Mouse (Mus musculus): ENCODE results near the gene Gpr12. TPM values are rescaled to one million over a fixed set of nuclear protein-coding genes. Genes with fewer than 3 reads are reported as not detected.
"Not testable (repeated sequence)": the region's sequence is repeated elsewhere in the genome, so short reads cannot be mapped to it uniquely, and the experiment has no call there.

The Gpr12 gene
- polyA plus RNA-seq, 1 experiment from 2014 or later, result not detected

DNA sequence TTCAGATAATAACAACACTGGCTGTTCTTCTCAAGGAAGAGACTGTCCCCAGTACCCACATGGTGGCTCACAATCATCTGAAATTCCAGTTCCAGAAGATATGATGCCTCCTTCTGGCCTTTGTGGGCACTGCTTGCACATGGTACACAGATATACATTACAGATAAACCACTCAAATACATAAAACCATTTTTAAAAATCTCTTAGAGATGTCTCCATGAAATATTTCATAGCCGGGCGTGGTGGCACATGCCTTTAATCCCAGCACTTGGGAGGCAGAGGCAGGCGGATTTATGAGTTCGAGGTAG, 12.3 kb downstream of the Gpr12 start:
- not testable (repeated sequence) for H3K27me3 ChIP-seq (ENCODE audit: insufficient read depth, poor library complexity, severe bottlenecking); H3K27ac ChIP-seq; H3K36me3 ChIP-seq; H3K4me3 ChIP-seq; H3K9me3 ChIP-seq; H3K4me1 ChIP-seq (replicated peaks); DNase-seq (ENCODE audit: low spot score)
- WGBS, result 86% methylated on average over 4 of the region's 4 CpGs

DNA sequence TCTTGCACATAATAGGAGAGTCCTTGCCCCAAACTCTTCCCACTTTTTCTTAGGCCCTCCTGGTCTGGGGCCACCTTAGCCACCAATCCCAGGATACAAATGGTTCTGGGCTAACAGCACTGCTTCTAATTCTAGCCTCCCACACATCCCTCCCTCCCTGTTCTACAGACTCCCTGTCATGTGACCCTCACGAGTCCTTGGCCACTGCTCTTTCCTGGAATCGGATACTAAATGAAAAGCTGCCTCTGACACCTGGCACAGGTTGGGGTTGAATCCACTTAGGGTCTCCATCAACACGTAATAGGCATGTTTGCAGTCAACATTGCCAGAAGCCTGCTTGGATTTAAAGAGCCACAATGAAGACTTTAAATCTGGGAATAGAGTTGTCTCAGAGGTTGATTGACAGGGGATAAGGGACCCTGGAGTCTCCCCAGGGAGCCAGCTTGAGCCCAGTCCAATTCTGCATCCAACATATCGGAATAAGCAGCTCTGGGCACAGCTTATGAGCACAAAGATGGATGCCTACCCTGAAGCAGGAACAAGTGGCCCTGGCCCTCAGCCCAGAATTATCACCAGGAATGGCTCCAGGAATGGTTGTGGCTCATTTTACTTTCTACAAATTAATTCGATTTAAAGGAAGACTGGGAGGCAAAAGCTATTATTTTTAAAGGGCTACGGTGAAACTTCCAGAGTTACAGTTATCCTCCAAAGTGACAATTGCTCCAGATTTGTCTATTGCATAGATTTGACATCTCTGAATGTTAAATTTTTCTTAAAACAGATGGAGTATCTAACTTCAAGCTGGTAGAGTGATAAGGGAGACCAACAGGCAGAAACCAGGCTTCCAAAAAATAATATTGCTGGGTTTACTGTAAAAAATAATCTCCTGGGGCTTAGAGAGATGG, 13.0 kb downstream of the Gpr12 start:
- not testable (repeated sequence) for DNase-seq (ENCODE audit: low spot score); H3K27me3 ChIP-seq (ENCODE audit: insufficient read depth, poor library complexity, severe bottlenecking); H3K9me3 ChIP-seq; H3K36me3 ChIP-seq; H3K4me1 ChIP-seq (replicated peaks); H3K27ac ChIP-seq; H3K4me3 ChIP-seq
- WGBS, result 71% methylated on average over 6 of the region's 6 CpGs

DNA sequence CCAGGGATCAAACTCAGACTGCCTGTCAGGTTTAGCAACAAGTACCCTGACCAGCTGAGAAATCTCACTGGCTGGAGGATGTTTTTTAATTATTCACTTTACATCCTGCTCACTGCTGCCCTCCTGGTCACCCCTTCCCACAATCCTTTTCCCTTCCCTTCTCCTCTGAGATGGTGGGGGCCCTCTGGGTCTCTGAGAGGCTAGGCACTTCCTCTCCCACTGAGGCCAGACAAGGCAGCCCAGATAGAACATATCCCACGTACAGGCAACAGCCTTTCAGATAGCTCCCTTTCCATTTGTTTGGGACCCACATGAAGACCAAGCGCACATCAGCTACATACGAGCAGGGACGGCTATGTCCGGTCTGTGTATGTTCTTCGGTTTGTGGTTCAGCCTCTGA, 14.9 kb downstream of the Gpr12 start:
- H3K9me3 ChIP-seq; H3K27me3 ChIP-seq (ENCODE audit: insufficient read depth, poor library complexity, severe bottlenecking); H3K36me3 ChIP-seq; H3K4me3 ChIP-seq; H3K27ac ChIP-seq; H3K4me1 ChIP-seq (replicated peaks); DNase-seq (ENCODE audit: low spot score): not testable (repeated sequence)
- 89% methylated on average over 6 of the region's 6 CpGs for WGBS

DNA sequence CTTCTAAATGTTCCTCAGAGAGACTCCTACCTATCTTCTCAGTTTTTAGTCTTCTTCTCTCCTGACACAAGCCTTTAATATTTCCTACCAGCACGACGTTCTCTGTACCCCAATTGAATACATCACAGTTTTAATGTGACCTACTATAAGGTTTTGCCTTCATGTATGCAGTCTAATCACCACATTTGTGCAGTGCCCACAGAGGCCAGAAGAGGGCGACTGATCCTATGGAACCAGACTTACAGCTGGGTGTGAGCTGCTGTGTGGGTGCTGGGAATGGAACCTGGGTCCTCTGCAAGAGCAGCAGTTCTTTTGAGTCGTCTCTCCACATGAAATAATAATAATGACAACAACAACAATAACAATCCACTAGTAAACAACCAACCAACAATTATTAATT, 18.0 kb downstream of the Gpr12 start:
- Histone ChIP-seq H3K4me1 (replicated peaks) (no peaks in the 10 kb centered on the region), H3K27me3 (ENCODE audit: insufficient read depth, poor library complexity, severe bottlenecking) (no peaks in the 10 kb centered on the region), H3K9me3 (no peaks in the 10 kb centered on the region), H3K4me3 (no peak overlapping the region), H3K27ac (no peak overlapping the region), H3K36me3 (no peaks in the 10 kb centered on the region)
- WGBS, result 54% methylated on average over 4 of the region's 4 CpGs
- DNase-seq (ENCODE audit: low spot score), result peak; percentile 43

DNA sequence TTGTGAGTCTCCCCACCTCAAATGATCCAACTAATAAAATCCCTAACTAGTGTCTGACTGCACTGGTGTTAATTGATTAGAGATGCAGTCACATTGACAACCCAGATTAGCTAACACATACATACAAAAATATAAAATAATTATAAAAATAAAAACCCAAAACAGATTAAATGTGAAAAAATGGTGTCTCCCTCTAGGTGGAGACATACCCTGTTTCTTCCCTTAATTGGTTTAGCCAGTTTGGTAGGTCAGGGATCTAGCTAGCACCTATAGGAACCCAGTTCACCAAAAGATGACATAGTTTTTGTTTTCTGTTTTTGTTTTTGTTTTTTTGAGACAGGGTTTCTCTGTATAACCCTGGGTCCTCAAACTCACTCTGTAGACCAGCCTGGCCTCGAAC, 20.8 kb downstream of the Gpr12 start:
- H3K27ac ChIP-seq, result no peak overlapping the region
- no peaks in the 10 kb centered on the region for H3K36me3 ChIP-seq
- H3K27me3 ChIP-seq (ENCODE audit: insufficient read depth, poor library complexity, severe bottlenecking), result no peaks in the 10 kb centered on the region
- WGBS, result 89% methylated on average over 1 of the region's 1 CpGs
- H3K4me1 ChIP-seq (replicated peaks), result no peaks in the 10 kb centered on the region
- no peak overlapping the region for H3K4me3 ChIP-seq
- no peaks in the 10 kb centered on the region for H3K9me3 ChIP-seq
- no peak for DNase-seq (ENCODE audit: low spot score)

DNA sequence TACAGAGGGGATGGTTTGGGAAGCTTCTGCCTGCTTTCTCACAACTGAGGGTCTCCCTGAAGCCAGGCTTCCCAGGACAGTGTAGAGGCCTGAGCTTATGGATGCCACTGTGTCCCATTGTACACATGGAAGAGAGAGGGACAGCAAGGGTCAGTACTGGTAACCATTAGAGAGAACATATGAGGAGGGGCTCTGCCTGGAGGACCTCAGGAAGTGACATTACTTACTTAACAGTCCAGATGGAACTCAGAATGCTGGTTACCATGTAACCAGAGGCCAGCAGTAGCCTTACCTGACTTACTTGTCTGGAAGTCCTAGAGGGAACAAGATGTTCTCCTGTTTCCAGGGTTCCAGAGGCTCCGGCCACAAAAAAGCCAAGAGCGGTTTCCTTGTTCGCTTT, 29.2 kb downstream of the Gpr12 start, which contains the start of gene Gm3415:
Gene Gm3415, plus strand, starts transcription at position 301 of the 400 bp plus-strand sequence.
- H3K36me3 ChIP-seq; H3K9me3 ChIP-seq; DNase-seq (ENCODE audit: low spot score); H3K27ac ChIP-seq; H3K27me3 ChIP-seq (ENCODE audit: insufficient read depth, poor library complexity, severe bottlenecking); H3K4me1 ChIP-seq (replicated peaks); H3K4me3 ChIP-seq: not testable (repeated sequence)
- WGBS, result no CpG with 5 or more reads among the region's 3 CpGs

DNA sequence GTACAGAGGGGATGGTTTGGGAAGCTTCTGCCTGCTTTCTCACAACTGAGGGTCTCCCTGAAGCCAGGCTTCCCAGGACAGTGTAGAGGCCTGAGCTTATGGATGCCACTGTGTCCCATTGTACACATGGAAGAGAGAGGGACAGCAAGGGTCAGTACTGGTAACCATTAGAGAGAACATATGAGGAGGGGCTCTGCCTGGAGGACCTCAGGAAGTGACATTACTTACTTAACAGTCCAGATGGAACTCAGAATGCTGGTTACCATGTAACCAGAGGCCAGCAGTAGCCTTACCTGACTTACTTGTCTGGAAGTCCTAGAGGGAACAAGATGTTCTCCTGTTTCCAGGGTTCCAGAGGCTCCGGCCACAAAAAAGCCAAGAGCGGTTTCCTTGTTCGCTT, 47.7 kb downstream of the Gpr12 start, which contains the start of gene Gm3409:
Gene Gm3409, plus strand, starts transcription at position 301 of the 400 bp plus-strand sequence.
- WGBS, result 91% methylated on average over 3 of the region's 3 CpGs
- not testable (repeated sequence) for DNase-seq (ENCODE audit: low spot score)

More for the DNA sequence above, 47.7 kb downstream of the Gpr12 start, which contains the start of gene Gm3409:
- not testable (repeated sequence) for H3K4me3 ChIP-seq; H3K9me3 ChIP-seq; H3K27me3 ChIP-seq (ENCODE audit: insufficient read depth, poor library complexity, severe bottlenecking); H3K36me3 ChIP-seq; H3K27ac ChIP-seq; H3K4me1 ChIP-seq (replicated peaks)

Other genes starting within 250 kb of the Gpr12 start
- 13.1 and 16.7 TPM in 2 replicates for gene Wasf3, start 200.3 kb downstream of the Gpr12 start, polyA plus RNA-seq (2016; fragmentation: Nextera tagmentation; extraction: Ambion mirVana)
- gene Gm6408, start 103.3 kb downstream of the Gpr12 start, polyA plus RNA-seq (2016; fragmentation: Nextera tagmentation; extraction: Ambion mirVana), result not detected in 2 replicates
- not detected in 2 replicates for gene Gm6370, start 93.9 kb downstream of the Gpr12 start, polyA plus RNA-seq (2016; fragmentation: Nextera tagmentation; extraction: Ambion mirVana)
- not detected in 2 replicates for gene 4930449I24Rik, start 82.8 kb downstream of the Gpr12 start, polyA plus RNA-seq (2016; fragmentation: Nextera tagmentation; extraction: Ambion mirVana)
- not detected in 2 replicates for gene Gm3402, start 71.1 kb downstream of the Gpr12 start, polyA plus RNA-seq (2016; fragmentation: Nextera tagmentation; extraction: Ambion mirVana)
- not detected in 2 replicates for gene Gm3404, start 59.4 kb downstream of the Gpr12 start, polyA plus RNA-seq (2016; fragmentation: Nextera tagmentation; extraction: Ambion mirVana)
- gene Gm3409, start 47.6 kb downstream of the Gpr12 start, polyA plus RNA-seq (2016; fragmentation: Nextera tagmentation; extraction: Ambion mirVana), result not detected in 2 replicates
- gene Gm3415, start 29.1 kb downstream of the Gpr12 start, polyA plus RNA-seq (2016; fragmentation: Nextera tagmentation; extraction: Ambion mirVana), result not detected in 2 replicates
- gene Usp12, start 209.8 kb upstream of the Gpr12 start, polyA plus RNA-seq (2016; fragmentation: Nextera tagmentation; extraction: Ambion mirVana), result 13.1 and 15.4 TPM in 2 replicates
- gene Rpl21, start 247.7 kb upstream of the Gpr12 start, polyA plus RNA-seq (2016; fragmentation: Nextera tagmentation; extraction: Ambion mirVana), result 464 and 510 TPM in 2 replicates

All from hindbrain, embryonic 10.5 days (tissue).